Mouse (Mus musculus) lung, adult 18-20 months (tissue): ENCODE data around the gene Mysm1.

Experiments
- DNase-seq, 2 experiments: peaks; one replicate each; pipeline ENCODE4 v3.0.0; 2022; ENCODE audit warnings: mixed read lengths in 2 of 2

The Mysm1 gene

GRCm38 (mm10) chr4:94941221-94941855, 37.6 kb downstream of the Mysm1 start:
- DNase-seq: no peak

GRCm38 (mm10) chr4:94928743-94929142, 50.2 kb downstream of the Mysm1 start, which contains the start of gene Eqtn:
Gene Eqtn, minus strand, starts transcription at chr4:94928843.
- DNase-seq: no peak

- DNase-seq: no peak
Observed at GRCm38 (mm10) chr4:94901780-94902179, 77.1 kb downstream of the Mysm1 start.

- peak in 1 of 2 experiments; percentile 17 for DNase-seq
Observed at GRCm38 (mm10) chr4:94900744-94901143, 78.2 kb downstream of the Mysm1 start.
